Comparison of ENCODE assay signal across 19 mouse cellular contexts in the genomic region with DNA sequence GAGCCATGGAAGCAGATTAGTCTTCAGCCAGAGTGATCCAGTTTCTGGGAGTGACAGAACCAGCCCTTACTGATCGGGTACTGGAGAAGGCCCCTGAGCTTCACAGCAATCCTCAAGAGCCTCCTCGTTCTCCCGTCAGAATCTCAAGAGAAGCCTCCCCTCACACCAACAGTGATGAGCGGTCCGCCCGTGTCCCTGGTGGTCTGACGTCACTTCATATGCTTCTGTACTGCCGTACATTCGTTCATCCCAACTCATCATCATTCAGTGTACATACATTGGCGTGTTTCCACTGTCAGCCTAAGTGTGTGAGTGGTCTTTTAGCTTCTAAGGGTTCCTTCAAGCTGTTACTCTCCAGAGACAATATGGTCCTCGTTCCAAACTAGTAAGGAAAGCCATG. TPM values are rescaled to one million over a fixed set of nuclear protein-coding genes. Genes with fewer than 3 reads are reported as not detected.
A peak's percentile ranks its signal among the peaks of the same experiment; 100 is the strongest.
DNase-seq lines count a peak whose midpoint lies in the region; ATAC-seq and TF ChIP-seq lines count a peak whose summit lies in the region.
"Had no signal": no experiment of that assay in that cellular context is flagged by ENCODE, and none has a peak within 500 bp of the region (broad histone marks: within the 10 kb centered on the region; RNA-seq: fewer than 3 reads in every experiment).

No protein-coding gene starts in this region.

- no peaks in the 10 kb centered on the region for H3K36me3 ChIP-seq in heart, embryonic 16.5 days (ENCODE audit: control insufficient read depth, insufficient read depth)
- H3K36me3 ChIP-seq in lung, embryonic 14.5 days (ENCODE audit: insufficient read depth): no peaks in the 10 kb centered on the region
- H3K36me3 ChIP-seq in stomach, embryonic 14.5 days (ENCODE audit: control insufficient read depth, insufficient read depth, low read length): no peaks in the 10 kb centered on the region
- H3K36me3 ChIP-seq: midbrain, embryonic 12.5 days had no signal

- DNase-seq in heart, adult 11 months: peak; percentile 78
- DNase-seq in heart, postnatal 36 days: no peak
- no peak for DNase-seq in heart, adult 9 months (ENCODE audit: low spot score in 2 of 2)
- DNase-seq in lung, embryonic 14.5 days: peak; percentile 76
- DNase-seq in lung, adult 2 months: no peak
- no peak for DNase-seq in embryo, embryonic 10 days (ENCODE audit: low spot score)
- DNase-seq: adrenal gland, postnatal 25 days; cerebellum, adult 8-10 months; cerebellum, postnatal 36 days; gastrocnemius, postnatal 36 days; kidney, adult 18-20 months; kidney, postnatal 10 days; left cerebral cortex, postnatal 4 days had no signal

- H3K9ac ChIP-seq in heart, embryonic 16.5 days (ENCODE audit: low read length): no peak overlapping the region
- H3K9ac ChIP-seq in lung, embryonic 14.5 days: no peak overlapping the region
- no peak overlapping the region for H3K9ac ChIP-seq in stomach, embryonic 14.5 days (replicated peaks; ENCODE audit: low read depth, low read length)
- H3K9ac ChIP-seq: midbrain, embryonic 12.5 days had no signal

- H3K27ac ChIP-seq in heart, embryonic 16.5 days (ENCODE audit: low read length): peak overlapping the region; percentile 40
- peak overlapping the region; percentile 99; the same call in 1 of the 2 replicates for H3K27ac ChIP-seq in lung, embryonic 14.5 days (ENCODE audit: low read depth)
- peak overlapping the region; percentile 30; the same call in 1 of the 2 replicates for H3K27ac ChIP-seq in stomach, embryonic 14.5 days (ENCODE audit: low read length)
- H3K27ac ChIP-seq: midbrain, embryonic 12.5 days had no signal

- no peaks in the 10 kb centered on the region for H3K27me3 ChIP-seq in heart, embryonic 16.5 days (ENCODE audit: control insufficient read depth, insufficient read depth, low read length)
- H3K27me3 ChIP-seq in lung, embryonic 14.5 days (ENCODE audit: insufficient read depth, low read length): no peaks in the 10 kb centered on the region
- no peaks in the 10 kb centered on the region for H3K27me3 ChIP-seq in stomach, embryonic 14.5 days (ENCODE audit: control insufficient read depth, insufficient read depth, low read length)
- H3K27me3 ChIP-seq: midbrain, embryonic 12.5 days had no signal

- no peak overlapping the region for H3K4me2 ChIP-seq in heart, embryonic 16.5 days (ENCODE audit: low read depth, low read length)
- no peak overlapping the region for H3K4me2 ChIP-seq in lung, embryonic 14.5 days
- no peak overlapping the region for H3K4me2 ChIP-seq in stomach, embryonic 14.5 days (replicated peaks; ENCODE audit: low read depth, low read length)
- H3K4me2 ChIP-seq: midbrain, embryonic 12.5 days had no signal

- intact Hi-C loops in heart, postnatal 36 days (cut with DNase I): no loop called here

- no peaks in the 10 kb centered on the region for H3K9me3 ChIP-seq in heart, embryonic 16.5 days (replicated peaks; ENCODE audit: control insufficient read depth, low read length)
- no peaks in the 10 kb centered on the region for H3K9me3 ChIP-seq in lung, embryonic 14.5 days (ENCODE audit: low read depth, low read length)
- no peaks in the 10 kb centered on the region for H3K9me3 ChIP-seq in stomach, embryonic 14.5 days (ENCODE audit: control insufficient read depth, low read depth, low read length)
- H3K9me3 ChIP-seq: midbrain, embryonic 12.5 days had no signal

- no peak overlapping the region for H3K4me3 ChIP-seq in heart, embryonic 16.5 days (ENCODE audit: low read length)
- H3K4me3 ChIP-seq in lung, embryonic 14.5 days (ENCODE audit: low read depth, low read length): no peak overlapping the region
- no peak overlapping the region for H3K4me3 ChIP-seq in lung, adult 2 months (replicated peaks; ENCODE audit: extremely low read depth, low read depth, low read length)
- no peak overlapping the region for H3K4me3 ChIP-seq in stomach, embryonic 14.5 days (ENCODE audit: low read depth, low read length)
- H3K4me3 ChIP-seq: midbrain, embryonic 12.5 days had no signal

- 82% methylated on average over 11 of the region's 11 CpGs for whole genome bisulfite sequencing in heart, embryonic 16.5 days
- 62% methylated on average over 11 of the region's 11 CpGs for WGBS in lung, embryonic 14.5 days
- 84% methylated on average over 11 of the region's 11 CpGs for WGBS in lung, adult 2 months
- WGBS in stomach, embryonic 14.5 days: 79% methylated on average over 11 of the region's 11 CpGs

- ATAC-seq in heart, embryonic 16.5 days (replicated peaks; ENCODE audit: extremely low read depth, insufficient read depth, low FRiP score): no peak
- ATAC-seq in lung, embryonic 14.5 days (ENCODE audit: insufficient read depth): no peak
- ATAC-seq in stomach, embryonic 14.5 days (ENCODE audit: insufficient number of reproducible peaks, insufficient read depth, low FRiP score, low read depth): no peak
- ATAC-seq: forebrain, embryonic 16.5 days had no signal

- peaks cover 51% of the 10 kb centered on the region for H3K4me1 ChIP-seq in heart, embryonic 16.5 days (ENCODE audit: control insufficient read depth, insufficient read depth, low read length)
- peaks cover 36% of the 10 kb centered on the region for H3K4me1 ChIP-seq in lung, embryonic 14.5 days (ENCODE audit: insufficient read depth)
- peaks cover 11% of the 10 kb centered on the region; the same call in 1 of the 2 replicates for H3K4me1 ChIP-seq in lung, adult 2 months (ENCODE audit: control insufficient read depth, insufficient read depth, low read length)
- H3K4me1 ChIP-seq in stomach, embryonic 14.5 days (ENCODE audit: control insufficient read depth, insufficient read depth, low read length): peaks cover 31% of the 10 kb centered on the region
- H3K4me1 ChIP-seq: midbrain, embryonic 12.5 days had no signal

- no peak for TF ChIP-seq CTCF in lung, embryonic 14.5 days (IDR thresholded peaks at IDR 0.05; ENCODE audit: low read depth)
- no peak for TF ChIP-seq CTCF in lung, adult 2 months (IDR thresholded peaks at IDR 0.05; ENCODE audit: insufficient read depth, low read length)

- TF ChIP-seq POLR2A in lung, adult 2 months (IDR thresholded peaks at IDR 0.05; ENCODE audit: borderline replicate concordance, extremely low read depth, low read depth, low read length): no peak

RNA-seq across cellular contexts. Expression of gene Ppp1r3c, which starts 50.4 kb away (rescaled TPM):
- total RNA-seq in heart, postnatal 36 days (2021): 100 to 1,000 TPM in 1 of 2 experiments, 10 to 100 TPM in 1; 65.8 to 116 TPM
- 105 and 117 TPM in 2 replicates for polyA plus RNA-seq in heart, embryonic 16.5 days (2015; fragmentation: Nextera tagmentation; extraction: Ambion mirVana)
- polyA plus RNA-seq in lung, embryonic 14.5 days (2014; fragmentation: Nextera tagmentation; extraction: Ambion mirVana): 67.5 and 80.9 TPM in 2 replicates
- polyA plus RNA-seq in lung, adult 2 months (2012; rRNA removed): 5.4 and 9.8 TPM in 2 replicates
- 21.9 and 29.8 TPM in 2 replicates for polyA plus RNA-seq in stomach, embryonic 14.5 days (2014; fragmentation: Nextera tagmentation; extraction: Ambion mirVana)
- total RNA-seq: hematopoietic stem cell, adult 5-6 weeks; neutrophil, adult 5-6 weeks had no signal

Comparison
In these comparisons a context has a peak if more than half of its experiments do, and no peak if none do; other contexts are left out.
1. DNase-seq: peak in heart, adult 11 months (single experiment) and lung, embryonic 14.5 days (single experiment); none in heart, postnatal 36 days (0 of 2), heart, adult 9 months (0 of 2), lung, adult 2 months (single experiment) and embryo, embryonic 10 days (single experiment).
2. H3K27ac ChIP-seq: peak in every context shown above with its lines; median percentile 99 in lung, embryonic 14.5 days; 40 in heart, embryonic 16.5 days; 30 in stomach, embryonic 14.5 days.